Mouse (Mus musculus) brain, embryonic 14.5 days (tissue): ENCODE measurements around the gene Fetub.

Source experiments
- CTCF ChIP-seq: fragments of 200-500 bp; IDR thresholded peaks from 2 replicates; pipeline ENCODE4 v1.5.1; 2012; ENCODE audit warnings: inconsistent platforms, mild to moderate bottlenecking, moderate library complexity, borderline replicate concordance; ENCODE audit not compliant: insufficient read depth, insufficient read length; ENCODE audit errors: extremely low read depth
- POLR2A ChIP-seq: fragments of 200-500 bp; IDR thresholded peaks from 2 replicates; pipeline ENCODE4 v1.6.1; 2012; ENCODE audit warnings: mild to moderate bottlenecking, inconsistent platforms, borderline replicate concordance; ENCODE audit not compliant: poor library complexity, insufficient read depth, insufficient read length, severe bottlenecking; ENCODE audit errors: extremely low read depth

DNA sequence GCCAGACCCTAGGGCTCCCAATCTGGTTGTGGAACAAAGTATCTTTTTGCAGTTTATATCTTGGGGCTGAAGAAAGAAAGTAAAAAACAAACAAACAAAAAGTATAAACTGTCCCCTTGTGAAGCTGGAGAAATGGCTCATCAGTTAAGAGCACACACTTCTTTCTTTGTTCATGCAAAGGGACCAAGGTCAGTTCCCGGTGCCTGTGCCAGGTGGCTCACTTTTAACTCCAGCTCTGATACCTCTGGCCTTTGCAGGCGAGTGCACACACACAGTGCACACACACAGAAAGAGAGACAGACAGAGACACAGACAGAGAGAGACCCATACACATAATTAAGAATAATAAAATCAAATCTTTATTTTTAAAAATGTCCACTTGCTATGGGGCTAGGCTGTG is 21.5 kb upstream of the Fetub start:
- TF ChIP-seq CTCF (no peak), POLR2A (no peak)
